Mouse (Mus musculus): Measurements from ENCODE around the gene Paxip1.

Gene Paxip1

DNA sequence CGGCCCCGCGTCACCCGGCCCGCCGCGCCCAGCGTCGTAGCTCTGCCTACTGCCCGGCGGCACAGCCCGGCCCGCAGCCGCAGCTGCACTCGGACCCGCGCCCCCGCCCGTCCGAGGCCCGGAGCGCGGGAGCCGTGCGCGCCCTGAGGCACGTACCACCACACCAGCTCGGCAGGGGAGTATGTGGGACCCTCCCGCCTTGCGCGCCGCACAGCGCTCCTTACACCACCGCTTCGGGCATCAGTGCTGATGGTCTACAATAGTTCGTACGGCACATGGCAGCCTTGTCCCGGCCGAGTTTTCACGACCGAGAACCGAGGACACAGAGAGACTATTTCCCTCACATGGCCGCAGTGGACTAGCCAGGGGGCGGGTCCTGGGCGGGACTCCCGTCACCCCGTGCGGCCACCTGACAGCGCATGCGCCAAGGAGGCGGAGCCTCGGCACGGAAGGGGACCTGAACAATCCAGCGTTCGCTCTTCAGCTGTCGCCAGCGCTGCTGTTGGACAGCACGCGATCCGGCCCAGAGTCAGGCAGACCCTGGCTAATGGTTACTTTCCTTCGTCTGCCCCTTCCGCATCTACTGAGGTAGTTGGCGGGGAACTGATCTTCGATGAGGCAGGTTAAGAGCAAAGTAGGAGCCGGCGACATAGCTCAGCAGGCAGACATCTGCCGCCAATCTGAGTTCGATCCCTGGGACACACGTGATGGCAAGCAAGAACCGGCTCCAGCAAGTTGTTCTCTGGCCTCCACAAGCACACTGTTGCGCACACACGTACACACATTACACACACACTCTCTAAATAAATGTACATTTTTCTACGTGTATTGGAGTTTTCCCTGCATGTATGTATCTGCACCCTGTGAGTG, at the start of gene Paxip1:
Gene Paxip1 (minus strand): TSS at position 389 of the 870 bp plus-strand sequence.
- peak; percentile 94 for DNase-seq

GRCm38 (mm10) chr5:27838061-27838460, 46.6 kb upstream of the Paxip1 start:
- DNase-seq = no peak

GRCm38 (mm10) chr5:27835096-27835495, 43.6 kb upstream of the Paxip1 start:
- no peak for DNase-seq

- DNase-seq = no peak
Observed at GRCm38 (mm10) chr5:27827971-27828370, 36.5 kb upstream of the Paxip1 start.

GRCm38 (mm10) chr5:27821161-27821560, 29.7 kb upstream of the Paxip1 start:
- DNase-seq = no peak

- no peak for DNase-seq
Observed at GRCm38 (mm10) chr5:27818840-27819672, 27.6 kb upstream of the Paxip1 start.

DNA sequence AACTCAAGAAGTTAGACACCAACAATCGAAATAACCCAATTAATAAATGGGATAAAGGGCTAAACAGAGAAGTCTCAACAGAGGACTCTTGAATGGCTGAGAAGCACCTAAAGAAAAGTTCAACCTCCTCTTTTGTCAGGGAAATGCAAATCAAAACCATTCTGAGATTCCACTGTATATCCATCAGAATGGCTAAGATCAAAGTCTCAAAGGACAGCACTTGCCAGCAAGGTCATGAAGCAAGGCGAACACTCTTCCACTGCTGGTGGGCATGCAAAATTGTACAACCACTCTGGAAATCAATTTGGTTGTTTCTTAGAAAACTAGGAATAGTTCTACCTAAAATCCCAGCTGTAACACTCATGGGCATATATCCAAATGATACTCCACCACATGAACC, 22.8 kb upstream of the Paxip1 start:
- DNase-seq = no peak

DNA sequence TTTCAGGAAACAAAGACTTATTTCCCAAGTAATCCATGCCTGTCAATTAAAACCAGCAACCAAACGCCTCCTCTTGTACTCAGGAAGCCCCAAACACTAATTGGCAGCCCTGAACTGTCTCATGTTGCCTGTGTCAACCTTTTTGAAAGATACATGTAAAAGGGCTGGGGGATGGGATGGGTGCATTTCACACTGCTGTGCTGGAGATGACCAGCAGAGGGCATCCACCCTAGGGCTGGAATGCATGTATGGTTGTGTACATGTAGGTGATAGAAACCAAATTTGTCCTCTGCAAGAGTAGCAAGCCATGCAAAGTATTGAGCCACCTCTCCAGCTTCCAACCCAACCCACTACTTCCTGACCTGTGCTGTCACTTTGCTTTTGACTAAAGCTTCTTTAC, 2.4 kb upstream of the Paxip1 start:
- DNase-seq = peak; percentile 75

DNA sequence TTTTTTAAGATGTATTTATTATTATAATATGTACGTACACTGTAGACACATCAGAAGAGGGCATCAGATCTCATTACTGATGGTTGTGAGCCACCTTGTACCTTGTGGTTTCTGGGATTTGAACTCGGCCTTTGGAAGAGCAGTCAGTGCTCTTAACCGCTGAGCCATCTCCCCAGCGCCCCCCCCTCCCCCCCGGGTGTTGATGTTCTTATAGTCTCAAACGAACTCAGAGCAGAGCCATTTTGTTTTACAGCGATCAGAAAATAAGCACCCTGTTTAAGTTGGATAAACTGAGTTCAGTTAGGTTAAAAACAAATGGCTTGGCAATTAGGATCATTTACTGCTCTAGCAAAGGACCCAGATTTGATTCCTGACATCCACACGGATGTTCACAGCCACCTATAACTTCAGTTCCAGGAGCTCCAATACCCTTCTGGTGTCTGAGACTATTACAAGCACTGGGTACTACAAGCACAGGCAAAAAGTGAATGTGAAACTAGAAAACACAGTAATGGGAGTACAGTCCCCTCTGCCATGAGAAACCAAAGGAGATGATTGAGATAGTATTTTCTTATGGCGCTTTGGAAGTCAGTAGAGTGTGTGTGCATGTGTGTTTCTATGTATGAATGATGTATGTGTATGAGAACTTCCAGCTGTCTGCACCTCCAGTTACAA, 1.2 kb upstream of the Paxip1 start:
- no peak for DNase-seq

DNA sequence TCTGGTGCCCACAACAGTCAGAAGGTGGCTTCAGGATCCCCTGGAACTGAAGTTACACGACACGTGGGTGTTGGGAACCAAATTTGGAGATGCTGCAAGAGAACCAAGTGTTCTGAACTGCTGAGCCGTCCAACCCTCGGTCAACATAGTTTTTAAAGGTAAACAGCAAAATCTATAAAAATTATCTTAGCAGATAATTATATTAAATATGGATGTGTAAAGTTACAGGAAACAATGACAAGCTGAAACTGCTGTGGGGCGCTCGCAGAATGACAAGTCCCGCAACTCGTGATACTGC, 631 bp upstream of the Paxip1 start:
- DNase-seq = no peak

DNA sequence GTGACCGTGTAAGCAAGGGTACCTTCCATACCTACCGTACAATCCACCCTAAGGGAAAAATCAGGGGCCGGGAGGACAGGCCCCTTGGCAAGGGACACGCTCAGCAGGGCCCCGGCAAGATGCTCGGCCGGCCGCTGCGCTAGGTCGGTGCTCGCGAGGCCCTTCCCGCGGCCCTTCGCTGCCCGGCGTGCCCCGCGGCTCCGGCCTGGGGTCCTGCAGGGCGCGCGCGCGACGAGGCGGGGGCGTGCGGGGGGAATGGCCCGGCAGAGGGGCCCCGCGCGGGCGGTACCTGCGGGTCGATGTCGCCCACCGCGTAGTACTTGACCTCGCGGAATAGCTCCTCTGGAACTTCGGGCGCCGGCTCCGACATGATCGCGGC, 592 bp downstream of the Paxip1 start:
- DNase-seq = peak; percentile 75

DNA sequence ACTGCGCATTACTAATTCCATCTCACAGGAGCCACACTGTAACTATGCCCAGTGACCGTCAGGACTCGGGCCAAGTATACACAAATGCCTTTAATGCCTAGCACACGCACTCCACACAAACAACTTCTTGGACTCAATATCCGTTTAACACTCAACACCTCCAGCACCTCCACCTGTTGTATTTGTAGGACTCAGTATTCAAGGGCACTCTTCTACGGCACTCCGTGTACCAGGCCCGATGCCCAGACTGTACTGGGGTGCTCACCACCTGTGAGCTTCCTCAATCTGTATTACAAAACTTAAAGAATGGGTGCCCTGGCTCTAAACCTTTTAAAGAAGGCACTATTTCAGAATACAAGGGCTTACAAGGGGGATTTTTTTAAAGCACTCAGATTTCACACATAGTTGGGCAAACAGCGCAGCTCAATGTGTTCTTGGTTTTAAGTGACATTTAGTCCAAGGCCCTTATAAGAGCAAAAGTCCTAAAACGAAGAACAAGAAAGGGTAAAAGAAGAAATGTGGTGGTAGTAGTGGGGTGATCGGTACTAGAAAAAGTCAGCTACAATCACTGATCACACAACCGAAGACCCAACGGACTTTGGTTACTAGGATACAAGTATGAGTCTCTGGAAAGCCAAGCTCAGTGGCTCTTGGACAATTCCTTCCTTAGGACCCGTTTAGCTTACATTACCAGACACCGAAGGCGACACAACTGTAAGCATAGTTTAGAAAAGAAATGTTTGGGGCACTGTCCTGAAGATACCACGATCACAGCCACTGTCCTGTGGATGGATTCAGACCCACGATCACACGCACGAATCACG, 1.2 kb downstream of the Paxip1 start:
- no peak for DNase-seq

DNA sequence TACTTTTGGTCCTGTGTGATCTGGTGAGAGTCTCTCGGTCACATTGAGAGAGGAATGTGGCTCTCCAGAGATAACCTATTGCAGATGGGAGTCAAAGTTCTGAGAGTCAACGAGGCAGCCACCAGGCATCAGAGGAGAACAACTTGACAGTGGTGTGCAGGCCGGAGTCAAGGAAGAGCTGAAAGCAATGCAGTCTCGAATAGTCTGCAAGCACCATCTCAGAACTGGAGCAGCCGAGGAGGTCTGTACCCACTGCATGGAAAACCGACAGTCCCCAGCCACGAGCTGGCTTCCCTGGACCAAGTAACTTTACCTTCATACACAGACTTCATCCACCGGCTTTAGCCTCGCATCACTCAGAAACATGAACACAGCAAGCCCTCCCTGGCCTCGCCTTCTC, 1.9 kb downstream of the Paxip1 start:
- DNase-seq = no peak

DNA sequence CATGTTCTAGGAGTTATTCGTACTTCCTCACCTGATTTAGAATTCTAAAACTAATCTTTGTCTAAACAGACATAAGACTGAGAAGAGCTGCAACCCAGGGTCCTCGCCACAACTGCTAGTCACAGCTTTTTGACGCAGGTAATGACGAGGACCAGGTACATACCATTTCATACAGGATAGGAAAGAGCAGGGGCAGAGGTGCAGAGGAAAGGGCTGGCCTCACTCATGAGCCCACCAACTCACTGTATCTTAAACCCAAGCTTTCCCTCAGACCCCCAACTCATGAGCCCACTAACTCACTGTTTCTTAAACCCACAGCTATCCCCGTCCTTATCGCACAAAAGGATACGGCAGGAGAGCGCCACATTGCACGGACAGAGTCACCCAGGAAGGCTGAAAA, 8.1 kb downstream of the Paxip1 start:
- no peak for DNase-seq

DNA sequence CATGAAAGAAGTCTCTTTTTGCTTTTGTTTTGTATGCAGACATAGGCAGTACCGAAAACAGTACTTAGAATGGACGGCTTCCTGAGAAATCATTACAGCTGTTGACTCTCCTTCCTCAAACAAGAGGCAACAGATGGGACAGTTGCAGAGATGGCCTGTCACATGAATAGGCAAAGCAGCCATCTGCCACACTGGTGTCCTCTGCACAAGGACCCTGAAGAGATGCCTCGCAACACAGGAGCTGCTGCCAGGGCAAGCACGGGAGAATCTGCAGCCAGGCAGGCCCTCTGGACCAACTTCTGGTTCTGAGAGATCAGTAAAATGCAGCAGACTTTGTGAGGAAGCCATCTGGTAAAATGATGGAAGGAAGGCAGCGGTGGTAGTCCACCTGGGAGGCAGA, 23.5 kb downstream of the Paxip1 start:
- DNase-seq = no peak

DNA sequence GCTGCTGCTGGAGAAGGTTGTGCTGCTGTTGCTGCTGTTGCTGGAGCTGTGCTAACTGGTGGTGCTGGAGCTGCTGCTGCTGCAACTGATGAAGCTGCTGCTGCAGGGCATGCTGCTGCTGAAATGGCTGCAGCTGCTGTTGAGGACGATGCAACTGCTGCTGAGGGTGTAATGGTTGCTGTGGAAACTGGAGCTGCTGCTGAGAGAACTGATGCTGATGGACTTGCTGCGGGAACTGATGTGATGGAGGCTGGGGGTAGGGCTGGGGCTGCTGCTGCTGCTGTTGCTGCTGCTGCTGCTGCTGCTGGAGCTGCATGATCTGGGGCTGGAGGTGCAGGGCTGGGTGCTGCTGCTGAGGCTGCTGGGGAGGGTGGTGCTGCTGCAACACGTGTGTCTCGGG, 25.7 kb downstream of the Paxip1 start:
- DNase-seq = no peak

DNA sequence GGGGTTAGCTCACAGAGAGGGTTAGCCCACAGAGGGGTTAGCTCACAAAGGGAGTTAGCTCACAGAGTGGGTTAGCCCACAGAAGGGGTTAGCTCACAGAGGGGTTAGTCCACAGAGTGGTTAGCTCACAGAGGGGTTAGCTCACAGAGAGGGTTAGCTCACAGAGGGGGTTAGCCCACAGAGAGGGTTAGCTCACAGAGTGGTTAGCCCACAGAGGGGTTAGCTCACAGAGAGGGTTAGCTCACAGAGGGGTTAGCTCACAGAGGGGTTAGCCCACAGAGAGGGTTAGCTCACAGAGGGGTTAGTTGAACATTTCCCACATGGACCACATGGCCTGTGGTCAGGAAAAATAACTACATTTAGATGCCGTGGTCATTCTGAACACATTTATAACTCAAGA, 46.5 kb downstream of the Paxip1 start:
- no peak for DNase-seq

DNA sequence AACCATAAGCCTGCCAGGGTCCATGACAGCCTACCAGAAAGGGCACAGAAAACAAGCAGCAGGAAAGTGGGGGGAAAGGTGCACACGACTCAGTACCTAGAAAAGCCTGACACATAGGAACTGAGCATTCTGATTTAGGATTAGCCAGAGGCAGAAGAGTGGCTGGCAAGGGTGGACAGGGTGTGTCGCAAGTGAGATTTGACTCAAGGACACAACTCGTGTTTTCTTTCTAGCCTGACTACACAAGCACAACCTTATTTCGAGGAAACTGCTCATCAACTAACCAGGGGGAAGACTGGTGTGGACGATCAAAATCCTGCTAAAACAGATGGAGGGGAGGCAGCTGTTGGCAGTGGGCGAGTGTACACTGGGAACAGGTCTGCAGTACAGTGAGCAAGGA, 52.3 kb downstream of the Paxip1 start:
- DNase-seq = no peak

GRCm38 (mm10) chr5:27737168-27737567, 54.3 kb downstream of the Paxip1 start:
- no peak for DNase-seq

DNA sequence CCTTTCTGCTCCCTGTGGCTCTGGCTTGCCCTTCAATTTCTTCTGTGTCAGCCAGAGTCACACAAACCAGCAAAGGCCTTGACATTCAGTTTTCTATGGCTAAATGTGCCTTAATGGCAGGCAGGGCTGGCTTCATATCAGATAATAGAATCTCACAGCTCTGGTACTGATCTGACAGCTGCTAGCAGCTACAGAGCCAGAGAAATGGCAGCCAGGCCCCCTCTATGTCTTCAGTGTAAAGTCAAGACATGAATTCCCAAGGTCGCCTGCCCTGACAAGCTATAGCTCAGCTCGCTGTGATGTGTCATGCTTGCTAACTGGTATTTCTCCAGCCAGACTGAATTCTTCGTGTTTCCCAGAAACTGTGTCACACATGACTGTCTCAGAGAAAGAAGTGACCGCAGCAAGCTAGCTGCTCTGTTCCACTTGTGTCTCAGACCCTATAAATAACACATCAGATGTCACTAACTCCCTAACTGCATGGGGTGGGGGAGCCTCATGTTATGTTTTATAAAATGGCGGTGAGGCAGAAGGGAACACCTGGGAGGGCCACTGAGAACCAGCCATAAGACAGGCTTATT, 59.1 kb downstream of the Paxip1 start:
- DNase-seq = peak; percentile 50

DNA sequence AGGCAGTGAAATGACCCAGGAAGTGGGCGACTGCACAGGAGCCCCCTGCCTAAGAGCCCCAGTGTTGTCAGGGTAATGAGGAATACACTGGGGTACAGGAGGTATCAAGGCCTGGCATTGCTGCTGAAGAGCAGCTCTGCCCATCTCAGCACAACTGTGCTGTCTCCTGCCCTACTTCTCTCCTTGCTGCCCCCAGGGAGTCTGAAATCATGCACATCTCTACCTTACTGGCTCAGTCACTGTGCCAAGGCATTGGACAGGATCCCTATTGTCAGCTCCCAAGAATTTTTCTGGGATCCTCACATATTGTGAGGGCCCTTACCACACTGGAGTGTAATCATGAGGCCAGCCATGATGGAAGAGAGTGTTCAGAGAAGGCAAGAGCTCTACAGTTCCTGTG, 60.1 kb downstream of the Paxip1 start:
- DNase-seq = no peak

DNA sequence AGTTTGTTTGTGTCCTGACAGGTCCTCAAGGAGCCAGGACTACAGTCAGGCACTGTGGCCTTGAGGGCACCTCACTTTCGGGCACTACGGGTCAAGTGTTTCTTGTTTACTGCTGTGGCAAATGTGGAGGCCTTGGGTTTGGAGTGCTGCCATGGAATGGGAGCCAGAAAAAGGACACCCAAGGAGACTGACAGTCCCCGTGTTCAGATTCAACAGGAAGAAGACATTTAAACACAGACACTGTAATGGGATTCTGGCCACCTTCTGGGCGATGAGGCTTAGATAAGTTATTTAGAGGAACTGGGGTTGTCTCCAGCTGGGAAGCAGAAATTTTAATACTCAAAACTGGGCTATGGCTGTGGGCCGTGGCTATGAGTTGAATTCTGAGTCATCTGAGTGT, 60.8 kb downstream of the Paxip1 start:
- peak; percentile 41 for DNase-seq

Measured in right cerebral cortex, adult 18-20 months (tissue).